Mouse (Mus musculus): ENCODE measurements at regions not wholly inside any gene's neighbourhood (a gene's known extent, or its start where the extent isn't known, plus 50 kb on each side); places are given as distances from the start of the nearest gene placed in this dataset.

- DNase-seq (ENCODE audit: low read depth), result no peak
Observed at GRCm38 (mm10) chr3:101162536-101163159, 52.6 kb upstream of the Ptgfrn start.

DNA sequence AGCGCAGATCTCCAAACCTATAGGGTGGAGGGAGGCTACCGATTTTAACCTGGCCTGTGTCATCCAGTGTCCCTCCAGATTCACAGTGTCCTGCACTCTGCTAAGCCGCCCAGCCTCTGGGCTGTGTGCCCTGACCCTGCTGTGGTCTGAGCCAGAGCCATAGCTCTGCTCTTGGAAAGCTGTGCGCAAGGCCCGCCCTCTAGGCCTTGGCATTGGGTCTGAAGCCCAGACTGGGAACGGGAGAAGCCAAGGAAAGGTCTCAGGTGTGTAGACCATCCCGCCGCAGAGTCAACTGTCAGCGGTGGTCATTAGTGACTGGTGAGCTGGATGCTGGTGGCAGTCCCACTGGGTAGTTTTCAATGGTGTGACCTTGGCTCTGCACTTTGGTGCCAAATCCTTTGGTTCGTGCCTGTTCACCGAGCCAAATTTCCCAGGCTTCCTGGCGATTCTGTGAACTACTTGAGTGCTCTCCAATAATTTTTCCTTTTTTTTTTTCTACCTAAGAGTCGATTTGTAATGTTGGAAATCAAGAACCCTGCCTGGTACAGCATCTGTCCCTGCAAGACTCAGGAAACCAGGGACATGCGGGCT, 52.0 kb upstream of the Ptgfrn start:
- DNase-seq (ENCODE audit: low read depth), result peak; percentile 67

DNA sequence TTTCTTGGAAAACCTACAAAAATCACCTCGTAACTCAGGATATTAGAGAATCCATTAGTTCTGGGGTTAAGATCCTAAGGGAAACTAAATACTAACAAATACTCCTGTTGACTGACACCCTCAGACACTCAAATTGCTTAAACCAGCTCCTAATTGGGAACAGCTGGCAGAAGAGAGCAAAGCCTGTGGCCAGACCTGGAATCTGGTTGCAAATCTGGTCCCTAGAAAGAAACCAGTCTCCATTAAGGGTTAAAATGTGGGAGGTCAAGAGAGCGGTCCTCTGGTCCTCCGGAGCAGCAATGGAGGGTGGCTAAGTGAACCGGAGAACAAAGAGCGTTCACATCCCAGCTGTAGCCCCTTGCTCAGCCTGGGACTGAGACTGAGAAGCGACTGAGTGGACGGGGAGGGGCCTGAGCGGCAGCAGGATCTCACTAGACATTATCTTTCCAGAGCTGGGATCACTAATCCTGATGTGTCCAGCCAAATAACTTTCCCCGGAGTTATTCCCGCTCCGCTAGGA, 51.4 kb upstream of the Ptgfrn start:
- peak; percentile 14 for DNase-seq (ENCODE audit: low read depth)
